Mouse (Mus musculus) spleen, postnatal 0 days (tissue): ENCODE data around the gene Abhd18. TPM values are rescaled to one million over a fixed set of nuclear protein-coding genes. Genes with fewer than 3 reads are reported as not detected.

ENCODE experiments used
- polyA plus RNA-seq: library from polyadenylated mRNA; unstranded; fragments of >200 nt; fragmentation: Nextera tagmentation; extraction: Ambion mirVana; gene quantifications from 2 replicates; pipeline ENCODE4 v1.2.1, GENCODE M21; 2015

The Abhd18 gene
- polyA plus RNA-seq: 5.6 and 6.1 TPM in 2 replicates

DNA sequence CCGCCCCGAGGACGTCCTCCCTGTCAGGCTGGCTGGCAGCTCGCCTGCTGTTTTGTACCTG, at the start of gene Abhd18:
TSS of gene Abhd18 (plus strand) at position 14 of the 61 bp plus-strand sequence.

DNA sequence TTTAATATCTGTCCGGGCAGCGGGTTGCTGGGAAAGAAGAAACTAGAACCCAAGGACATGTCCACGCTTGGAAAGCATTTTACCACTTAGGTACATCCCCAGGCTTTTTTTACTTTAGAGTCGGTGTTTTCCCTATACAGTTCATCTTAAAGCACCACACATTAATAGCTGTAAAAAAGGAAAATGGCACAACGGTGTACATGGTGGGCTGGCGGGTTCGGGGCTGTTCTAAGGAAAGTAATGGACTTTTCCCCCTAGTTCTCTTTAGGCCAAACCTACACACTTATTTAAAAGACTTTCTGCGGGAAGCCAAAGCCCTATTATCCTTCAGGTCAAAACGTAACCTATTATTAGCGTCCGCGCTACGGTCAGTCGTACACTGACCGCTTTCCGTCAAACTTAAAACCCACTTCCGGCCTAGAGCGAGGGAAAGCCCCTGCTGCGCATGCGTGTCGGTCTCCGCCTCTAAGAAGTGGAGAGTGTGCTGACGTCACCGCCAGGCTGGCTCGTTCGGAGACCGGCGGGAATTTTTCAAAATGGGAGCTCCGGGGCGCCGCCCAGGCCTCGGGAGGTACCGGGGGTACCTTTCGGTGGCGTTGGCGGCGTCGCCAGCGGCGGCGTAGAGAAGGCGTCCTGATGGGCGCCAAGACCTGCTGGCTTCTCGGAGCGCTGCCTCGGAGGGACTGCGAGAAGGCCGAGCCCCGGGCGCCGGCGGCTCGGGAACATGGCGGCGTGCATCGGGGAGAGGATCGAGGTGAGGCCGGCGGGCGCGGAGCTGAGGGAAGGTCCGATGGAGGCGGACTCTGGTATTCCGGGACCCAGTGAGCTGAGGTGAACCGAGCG, 47.0 kb upstream of the Abhd18 start, which contains the start of gene Plk4:
TSS of gene Plk4 (plus strand) at position 490 of the 843 bp plus-strand sequence.

DNA sequence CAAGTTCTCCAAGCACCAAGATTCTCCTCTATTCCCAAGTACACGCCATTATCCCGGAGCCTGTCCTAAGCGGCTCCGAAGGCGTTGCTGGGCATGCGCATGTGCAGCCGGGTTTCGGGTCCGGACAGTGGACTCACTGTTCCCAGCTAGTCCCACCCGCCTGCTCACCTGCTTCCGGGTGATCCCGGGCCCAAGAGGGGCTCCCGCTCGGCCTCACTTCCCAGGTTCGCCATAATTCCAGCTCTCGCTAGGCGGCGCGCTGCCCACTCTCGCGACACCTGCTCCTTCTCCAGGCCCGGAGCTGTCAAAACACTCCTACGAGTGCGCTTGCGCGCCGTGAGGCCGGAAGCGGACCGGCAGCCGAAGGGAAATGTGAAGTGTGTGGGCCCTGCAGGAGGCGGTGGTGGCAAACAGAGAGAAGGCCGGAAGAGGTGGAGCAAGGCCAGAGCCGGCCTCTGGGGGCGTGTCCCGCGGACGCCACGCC, 255 bp upstream of the Abhd18 start, which contains the start of gene Mfsd8:
TSS of gene Mfsd8 (minus strand) at position 414 of the 484 bp plus-strand sequence.

GRCm38 (mm10) chr3:40902443-40902842, 55.7 kb downstream of the Abhd18 start, which contains the start of gene 1700034I23Rik:
1700034I23Rik (minus strand) TSS chr3:40902543.

DNA sequence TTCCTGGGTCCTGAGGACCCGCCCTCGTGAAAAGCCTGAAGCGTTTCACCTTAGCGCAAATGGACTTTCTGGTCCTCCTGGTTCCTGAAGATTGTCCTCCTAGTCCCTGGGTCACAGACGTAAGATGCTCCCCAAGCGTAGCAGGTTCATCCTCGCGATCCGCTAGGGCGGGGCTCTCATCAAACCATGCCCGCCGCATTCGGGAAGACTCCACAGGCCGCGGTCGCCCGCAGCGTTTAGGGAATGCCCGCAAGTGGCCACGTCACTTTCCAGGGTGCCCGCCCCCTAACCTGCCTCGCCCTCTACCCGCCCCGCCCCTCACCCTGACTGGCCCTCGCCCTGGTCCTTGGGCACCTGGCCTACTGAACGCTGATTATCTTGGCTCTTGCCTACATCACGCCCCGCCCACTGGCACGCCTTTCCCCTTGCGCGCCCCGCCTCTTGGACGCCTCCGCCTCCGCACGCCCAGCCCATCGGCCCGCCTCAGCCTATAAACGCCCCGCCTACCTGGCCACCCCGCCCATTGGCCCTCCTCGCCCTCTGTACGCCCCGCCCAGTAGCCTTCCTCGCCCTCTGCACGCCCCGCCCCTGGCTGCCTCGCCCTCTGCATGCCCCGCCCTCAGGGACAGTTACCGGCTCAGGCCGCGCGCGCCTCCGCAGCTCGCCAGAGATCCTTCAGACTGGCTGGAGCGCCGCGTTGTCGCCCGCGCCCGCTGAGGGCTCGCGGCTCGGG, 102.6 kb downstream of the Abhd18 start, which contains the start of gene Larp1b:
TSS of gene Larp1b (plus strand) at position 659 of the 733 bp plus-strand sequence.

Other genes with a start within 250 kb of the Abhd18 start
- gene Slc25a31, start 138.1 kb upstream of the Abhd18 start, polyA plus RNA-seq: 0.08 and 0.10 TPM in 2 replicates
- gene Hspa4l, start 102.5 kb upstream of the Abhd18 start, polyA plus RNA-seq: 16.4 and 16.8 TPM in 2 replicates
- gene Plk4, start 47.0 kb upstream of the Abhd18 start, polyA plus RNA-seq: 39.2 and 43.2 TPM in 2 replicates
- 5.5 and 6.3 TPM in 2 replicates for gene Mfsd8, start 84 bp upstream of the Abhd18 start, polyA plus RNA-seq
- 0.07 TPM in 2 replicates for gene 1700034I23Rik, start 55.6 kb downstream of the Abhd18 start, polyA plus RNA-seq
- gene Larp1b, start 102.9 kb downstream of the Abhd18 start, polyA plus RNA-seq: 10.5 and 10.9 TPM in 2 replicates
- gene Pgrmc2, start 236.1 kb downstream of the Abhd18 start, polyA plus RNA-seq: 22.0 and 22.3 TPM in 2 replicates